Mouse (Mus musculus) intestine, embryonic 15.5 days (tissue): ENCODE results near the gene Fkbp15. TPM values are rescaled to one million over a fixed set of nuclear protein-coding genes. Genes with fewer than 3 reads are reported as not detected.

Experiments used
- ATAC-seq: fragments of 200-750 bp; cut with Nextera tagmentation; 2 replicates; pipeline ENCODE4 v1.8.0; 2017; ENCODE audit warnings: moderate TSS enrichment, moderate library complexity
- H3K27ac ChIP-seq: fragments of 300-500 bp; sonication (generic); 2 replicates; pipeline ENCODE4 v1.5.1; 2015; ENCODE audit warnings: mild to moderate bottlenecking, inconsistent platforms
- H3K27me3 ChIP-seq: fragments of 300-500 bp; sonication (generic); replicated peaks from 2 replicates; pipeline ENCODE4 v1.6.1; 2015; ENCODE audit warnings: inconsistent platforms
- H3K36me3 ChIP-seq: fragments of 300-500 bp; sonication (generic); 2 replicates; pipeline ENCODE4 v1.6.1; 2015; ENCODE audit warnings: inconsistent platforms
- H3K4me1 ChIP-seq: fragments of 300-500 bp; sonication (generic); replicated peaks from 2 replicates; pipeline ENCODE4 v1.6.1; 2015; ENCODE audit warnings: inconsistent platforms
- H3K4me2 ChIP-seq: fragments of 300-500 bp; sonication (generic); replicated peaks from 2 replicates; pipeline ENCODE4 v1.6.1; 2015; ENCODE audit warnings: mild to moderate bottlenecking, inconsistent platforms
- H3K4me3 ChIP-seq: fragments of 300-500 bp; sonication (generic); replicated peaks from 2 replicates; pipeline ENCODE4 v1.5.1; 2015; ENCODE audit warnings: inconsistent platforms
- H3K9ac ChIP-seq: fragments of 300-500 bp; sonication (generic); 2 replicates; pipeline ENCODE4 v1.6.1; 2015; ENCODE audit warnings: inconsistent platforms
- H3K9me3 ChIP-seq: fragments of 300-500 bp; sonication (generic); 2 replicates; pipeline ENCODE4 v1.6.1; 2016; ENCODE audit warnings: inconsistent platforms
- WGBS: fragments of 180-500 bp; shearing (Covaris S2); methylation state at CpG from one replicate; pipeline ENCODE4 v1.1.7; 2015; 5-methylcytosine and 5-hydroxymethylcytosine counted together
- polyA plus RNA-seq: library from polyadenylated mRNA; unstranded; fragments of >200 nt; fragmentation: Nextera tagmentation; extraction: Ambion mirVana; gene quantifications from 2 replicates; pipeline ENCODE4 v1.2.1, GENCODE M21; 2015

Gene Fkbp15
- polyA plus RNA-seq, 1 experiment from 2014 or later, result 23.7 TPM

DNA sequence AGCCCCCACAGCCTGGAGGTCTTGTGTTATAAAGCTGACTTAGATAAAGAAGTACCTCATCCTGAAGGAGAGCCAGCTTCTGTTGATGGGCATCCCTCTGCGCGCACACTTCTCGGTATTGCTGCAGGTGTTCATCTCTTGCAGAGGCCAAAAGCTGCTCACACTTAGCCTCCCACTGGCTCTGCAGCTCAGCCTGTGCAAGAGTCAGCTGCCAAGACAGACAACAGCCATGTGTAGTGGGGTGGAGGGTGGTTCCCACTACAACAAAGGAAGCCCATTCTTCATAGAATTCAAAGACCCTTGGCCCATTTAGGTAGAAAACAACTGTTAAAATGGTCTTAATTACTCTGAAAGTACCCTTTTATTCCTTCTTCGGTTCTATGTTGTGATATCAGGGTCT is 53.5 kb downstream of the Fkbp15 start:
- Histone ChIP-seq H3K27ac (no peak overlapping the region), H3K4me3 (no peak overlapping the region), H3K4me1 (no peaks in the 10 kb centered on the region), H3K27me3 (no peaks in the 10 kb centered on the region), H3K9ac (no peak overlapping the region), H3K4me2 (no peak overlapping the region), H3K9me3 (no peaks in the 10 kb centered on the region), H3K36me3 (0 out of 2 replicates have a peak, but pooled peaks cover 3% of the 10 kb centered on the region)
- ATAC-seq, result no peak
- 94% methylated on average over 4 of the region's 4 CpGs for WGBS

DNA sequence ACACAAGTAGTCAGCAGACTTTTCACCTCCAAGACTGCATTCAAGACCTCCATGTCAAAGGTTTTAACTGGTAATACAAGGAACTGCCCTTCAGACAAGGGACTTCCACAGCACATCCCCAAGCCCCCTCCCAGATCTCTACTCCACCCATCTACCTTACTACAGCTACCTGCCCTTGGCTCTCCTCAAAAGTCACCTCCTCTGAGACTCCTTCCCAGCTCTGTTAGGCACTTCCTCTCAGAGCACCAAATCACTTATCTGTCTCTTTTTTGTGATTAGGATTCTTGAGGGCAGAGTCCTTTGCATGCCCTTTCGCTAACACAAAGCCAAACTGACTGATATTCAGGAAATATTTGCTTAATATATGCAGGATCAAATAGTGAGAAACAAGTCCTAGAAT is 54.0 kb downstream of the Fkbp15 start:
- Histone ChIP-seq H3K9ac (no peak overlapping the region), H3K36me3 (0 out of 2 replicates have a peak, but pooled peaks cover 3% of the 10 kb centered on the region), H3K4me2 (no peak overlapping the region), H3K4me3 (no peak overlapping the region), H3K9me3 (no peaks in the 10 kb centered on the region), H3K4me1 (no peaks in the 10 kb centered on the region), H3K27ac (no peak overlapping the region), H3K27me3 (no peaks in the 10 kb centered on the region)
- ATAC-seq, result no peak
- 84% methylated on average over 1 of the region's 1 CpGs for WGBS

DNA sequence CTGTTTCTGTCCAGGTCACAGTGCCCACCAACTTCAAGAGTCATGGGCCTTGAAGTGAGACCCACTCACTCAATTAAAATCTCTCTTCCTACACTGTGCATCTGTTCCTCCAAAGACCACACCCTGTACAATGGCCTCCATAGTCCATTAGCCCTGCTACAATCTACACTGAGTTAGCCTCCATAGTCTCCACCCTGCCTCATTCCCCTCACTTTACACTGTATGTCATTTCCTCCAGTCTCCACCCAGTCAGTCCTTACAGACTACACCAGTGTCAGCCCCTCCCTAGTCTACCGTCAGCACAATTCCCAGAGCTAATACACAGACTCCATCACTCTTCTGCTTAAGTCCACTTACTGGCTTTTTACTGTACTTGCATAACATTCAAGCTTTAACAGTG is 57.1 kb downstream of the Fkbp15 start:
- H3K9ac ChIP-seq, result no peak overlapping the region
- no peaks in the 10 kb centered on the region for H3K9me3 ChIP-seq
- 68% methylated on average over 1 of the region's 1 CpGs for WGBS
- H3K27ac ChIP-seq, result no peak overlapping the region
- no peak overlapping the region for H3K4me3 ChIP-seq
- H3K4me1 ChIP-seq, result no peaks in the 10 kb centered on the region
- 0 out of 2 replicates have a peak, but pooled peaks have one; percentile 23 for ATAC-seq
- peaks cover 19% of the 10 kb centered on the region; the same call in 1 of the 2 replicates for H3K36me3 ChIP-seq
- H3K4me2 ChIP-seq, result no peak overlapping the region
- no peaks in the 10 kb centered on the region for H3K27me3 ChIP-seq

DNA sequence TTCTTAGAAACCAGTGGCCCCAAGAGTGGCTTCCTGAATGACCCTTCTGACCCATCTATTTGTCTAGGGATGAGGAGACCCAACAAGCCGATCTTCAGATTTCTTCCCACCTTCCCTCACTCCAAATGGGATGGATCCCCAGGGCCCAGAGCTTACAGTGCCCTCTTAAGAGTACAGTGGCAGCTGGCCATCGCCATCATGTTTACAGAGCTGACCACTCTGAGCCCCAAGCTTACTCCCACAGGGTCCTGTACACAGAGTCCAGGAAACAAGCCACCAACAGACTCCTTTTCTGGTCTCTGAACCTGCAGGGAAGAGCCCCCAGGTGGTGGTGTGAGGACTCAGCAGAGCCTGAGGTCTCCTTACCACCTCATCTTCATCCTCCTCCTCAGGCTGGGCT is 57.6 kb downstream of the Fkbp15 start:
- H3K27me3 ChIP-seq, result no peaks in the 10 kb centered on the region
- H3K9ac ChIP-seq, result no peak overlapping the region
- H3K27ac ChIP-seq, result no peak overlapping the region
- H3K4me3 ChIP-seq, result no peak overlapping the region
- no peaks in the 10 kb centered on the region for H3K4me1 ChIP-seq
- H3K36me3 ChIP-seq, result peaks cover 19% of the 10 kb centered on the region; the same call in 1 of the 2 replicates
- no peak overlapping the region for H3K4me2 ChIP-seq
- H3K9me3 ChIP-seq, result no peaks in the 10 kb centered on the region
- ATAC-seq, result no peak
- 43% methylated on average over 2 of the region's 2 CpGs for WGBS

DNA sequence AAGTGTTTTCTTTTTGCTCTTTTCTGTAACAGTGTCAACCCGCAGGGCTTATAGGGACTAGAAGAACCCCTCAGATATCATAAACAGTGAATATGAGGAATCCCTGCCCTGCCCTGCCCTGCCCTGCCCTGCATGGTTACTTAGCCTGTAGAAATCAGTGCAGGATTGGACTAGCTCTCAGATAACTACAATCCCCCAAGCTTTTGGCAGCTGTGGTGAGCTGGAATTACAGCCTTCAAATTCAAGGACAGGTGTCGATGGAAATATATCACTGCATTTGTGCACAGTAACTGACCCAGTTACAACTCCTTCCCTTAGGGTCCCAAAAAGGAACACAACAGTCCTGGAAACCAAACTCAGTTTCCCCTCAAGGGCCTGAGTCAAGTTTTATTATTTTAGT is 60.3 kb downstream of the Fkbp15 start:
- 81% methylated on average over 2 of the region's 2 CpGs for WGBS
- H3K36me3 ChIP-seq, result peaks cover 31% of the 10 kb centered on the region

DNA sequence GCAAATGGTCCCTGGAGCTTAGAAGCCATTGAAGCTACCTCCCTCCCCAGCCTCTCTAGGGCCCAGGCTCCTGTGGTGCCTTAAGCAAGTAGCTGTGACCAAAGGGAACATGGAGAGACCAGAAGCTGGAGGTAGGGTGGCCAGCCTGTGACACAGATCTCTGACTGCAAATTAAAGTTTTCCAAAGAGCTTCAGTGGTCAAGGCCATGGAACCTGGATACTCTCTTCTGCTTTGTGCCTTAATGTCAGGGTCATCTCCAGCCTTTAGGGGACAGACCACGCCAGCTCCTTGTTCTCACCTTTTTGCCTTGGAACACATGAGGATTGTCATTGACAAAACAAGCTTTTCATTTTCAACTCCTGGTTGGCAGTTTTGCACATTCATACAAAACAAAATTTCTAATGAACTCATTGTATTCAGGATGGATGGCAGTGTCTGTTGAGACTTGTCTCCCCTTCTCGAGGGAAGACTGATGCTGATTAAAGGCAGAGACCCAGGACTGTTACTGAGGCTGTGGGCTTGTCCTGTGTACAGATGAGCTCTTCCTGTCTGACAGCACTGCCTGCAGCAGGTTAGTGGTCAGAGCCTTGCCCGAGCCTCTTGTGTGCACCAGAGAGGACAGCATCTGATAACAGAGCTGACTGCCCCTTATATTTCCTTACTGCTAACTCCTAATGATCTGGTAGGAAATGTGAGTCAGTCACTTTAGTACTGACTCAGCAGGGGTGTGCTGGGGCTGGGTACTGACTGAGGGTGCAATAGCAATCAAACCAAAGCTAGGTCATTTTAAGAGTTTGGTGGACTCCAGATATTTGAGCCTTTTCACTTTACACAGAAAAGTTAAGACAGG is 62.8 kb downstream of the Fkbp15 start:
- no peak overlapping the region for H3K27ac ChIP-seq
- WGBS, result 81% methylated on average over 3 of the region's 3 CpGs
- H3K4me1 ChIP-seq, result no peaks in the 10 kb centered on the region
- H3K9me3 ChIP-seq, result no peaks in the 10 kb centered on the region
- H3K27me3 ChIP-seq, result no peaks in the 10 kb centered on the region
- ATAC-seq, result no peak
- peaks cover 28% of the 10 kb centered on the region for H3K36me3 ChIP-seq
- H3K4me3 ChIP-seq, result no peak overlapping the region
- no peak overlapping the region for H3K9ac ChIP-seq
- H3K4me2 ChIP-seq, result no peak overlapping the region

More for the DNA sequence above, 60.3 kb downstream of the Fkbp15 start:
- Histone ChIP-seq H3K9ac (no peak overlapping the region), H3K9me3 (no peaks in the 10 kb centered on the region), H3K4me1 (no peaks in the 10 kb centered on the region), H3K4me3 (no peak overlapping the region), H3K4me2 (no peak overlapping the region), H3K27me3 (no peaks in the 10 kb centered on the region), H3K27ac (no peak overlapping the region)
- ATAC-seq, result no peak

DNA sequence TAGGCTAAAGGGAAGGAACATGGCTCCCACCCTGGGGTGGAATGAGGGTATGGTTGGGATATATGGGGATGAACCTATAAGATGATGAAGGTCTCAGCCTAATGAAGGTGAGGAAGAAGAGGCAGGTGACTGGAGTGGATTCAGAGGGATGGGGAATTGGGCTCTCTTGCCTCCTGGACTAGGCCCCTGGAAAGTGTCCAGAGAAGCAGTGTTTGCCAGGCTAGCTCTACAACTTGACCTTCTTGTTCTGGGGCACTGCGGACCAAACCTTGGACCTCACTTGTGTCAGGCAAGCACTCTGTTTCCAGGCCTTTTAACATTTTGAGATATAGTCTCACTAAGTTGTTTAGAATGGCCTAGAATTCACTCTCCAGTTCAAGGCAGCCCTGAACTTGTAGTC is 65.6 kb downstream of the Fkbp15 start:
- 100% methylated on average over 1 of the region's 1 CpGs for WGBS
- Histone ChIP-seq H3K4me1 (no peaks in the 10 kb centered on the region), H3K27me3 (no peaks in the 10 kb centered on the region), H3K4me2 (no peak overlapping the region), H3K36me3 (peaks cover 23% of the 10 kb centered on the region), H3K9me3 (no peaks in the 10 kb centered on the region), H3K27ac (no peak overlapping the region), H3K9ac (no peak overlapping the region), H3K4me3 (no peak overlapping the region)
- ATAC-seq, result no peak

DNA sequence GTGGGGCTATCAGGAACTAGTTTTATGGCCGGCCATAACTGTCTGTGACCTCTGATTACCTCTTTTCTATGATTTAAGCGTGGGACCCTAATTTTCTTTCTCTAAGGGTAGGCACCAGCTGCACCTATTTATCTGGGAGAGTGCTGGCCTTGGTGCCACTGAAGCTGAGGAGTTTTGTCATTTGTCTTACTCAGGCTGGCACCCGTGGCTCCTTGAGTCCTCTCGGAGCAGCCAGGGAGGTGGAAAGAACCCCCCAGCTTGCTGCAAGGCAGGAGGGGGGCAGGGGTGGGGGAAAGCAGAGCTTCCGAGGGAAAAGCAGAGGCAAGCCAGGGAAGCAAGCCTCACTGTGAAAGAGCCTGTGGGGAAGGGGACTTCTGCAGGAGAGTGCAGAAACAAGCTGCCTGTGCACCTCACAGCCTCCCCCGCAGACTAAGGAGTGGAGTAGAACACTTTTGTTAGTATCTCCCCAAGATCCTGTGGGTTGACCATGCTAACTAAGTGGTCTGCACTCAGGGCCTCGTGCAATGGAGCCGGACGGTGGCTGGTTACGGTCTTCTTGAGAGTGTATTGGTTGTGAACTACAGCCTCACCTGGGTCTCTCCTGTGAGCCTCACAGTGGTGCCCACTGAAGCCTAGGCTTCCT is 67.0 kb downstream of the Fkbp15 start:
- Histone ChIP-seq H3K4me2 (no peak overlapping the region), H3K27me3 (no peaks in the 10 kb centered on the region), H3K9ac (no peak overlapping the region), H3K27ac (no peak overlapping the region), H3K9me3 (no peaks in the 10 kb centered on the region), H3K4me3 (no peak overlapping the region), H3K36me3 (peaks cover 12% of the 10 kb centered on the region), H3K4me1 (no peaks in the 10 kb centered on the region)
- no peak for ATAC-seq
- WGBS, result 57% methylated on average over 10 of the region's 10 CpGs

DNA sequence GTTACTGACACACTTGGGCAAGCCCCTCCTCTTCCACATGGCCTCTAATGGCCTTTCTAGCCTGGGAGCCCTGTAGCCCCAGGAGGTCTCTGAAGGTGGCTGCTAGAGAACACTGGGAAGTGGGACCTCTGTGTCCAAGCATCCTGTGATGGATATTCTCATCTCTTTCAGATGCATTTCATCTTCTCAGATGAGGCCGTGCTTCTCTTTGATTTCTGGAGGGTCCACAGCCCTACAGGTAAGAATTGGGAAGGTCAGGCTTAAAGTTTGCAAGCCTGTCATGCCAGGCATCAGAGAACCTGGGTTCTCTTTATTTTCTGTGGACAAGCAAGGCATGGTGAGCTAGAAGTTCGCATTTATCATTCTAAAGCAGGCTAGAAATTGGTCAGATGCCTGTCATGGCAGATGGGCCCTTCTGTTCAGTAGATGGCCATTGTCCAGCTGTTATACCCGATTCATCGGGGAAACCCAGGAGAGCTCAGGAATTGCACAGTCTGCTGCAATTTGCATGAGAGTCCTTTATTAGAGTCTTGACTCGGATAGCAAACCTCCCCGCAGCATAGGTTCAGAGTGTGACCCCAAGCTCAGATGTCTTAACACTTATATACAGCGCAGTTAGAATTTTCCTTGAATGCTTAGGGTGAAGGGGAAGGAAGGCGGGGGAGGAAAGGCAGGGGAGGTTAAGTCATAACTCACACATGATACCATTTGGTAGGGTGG is 67.7 kb downstream of the Fkbp15 start:
- H3K4me2 ChIP-seq, result no peak overlapping the region
- H3K36me3 ChIP-seq, result peaks cover 12% of the 10 kb centered on the region
- WGBS, result 69% methylated on average over 8 of the region's 8 CpGs
- H3K4me1 ChIP-seq, result peaks cover 3% of the 10 kb centered on the region; the same call in 1 of the 2 replicates
- no peaks in the 10 kb centered on the region for H3K9me3 ChIP-seq
- ATAC-seq, result no peak
- no peak overlapping the region for H3K9ac ChIP-seq
- no peaks in the 10 kb centered on the region for H3K27me3 ChIP-seq
- H3K4me3 ChIP-seq, result no peak overlapping the region
- H3K27ac ChIP-seq, result no peak overlapping the region

DNA sequence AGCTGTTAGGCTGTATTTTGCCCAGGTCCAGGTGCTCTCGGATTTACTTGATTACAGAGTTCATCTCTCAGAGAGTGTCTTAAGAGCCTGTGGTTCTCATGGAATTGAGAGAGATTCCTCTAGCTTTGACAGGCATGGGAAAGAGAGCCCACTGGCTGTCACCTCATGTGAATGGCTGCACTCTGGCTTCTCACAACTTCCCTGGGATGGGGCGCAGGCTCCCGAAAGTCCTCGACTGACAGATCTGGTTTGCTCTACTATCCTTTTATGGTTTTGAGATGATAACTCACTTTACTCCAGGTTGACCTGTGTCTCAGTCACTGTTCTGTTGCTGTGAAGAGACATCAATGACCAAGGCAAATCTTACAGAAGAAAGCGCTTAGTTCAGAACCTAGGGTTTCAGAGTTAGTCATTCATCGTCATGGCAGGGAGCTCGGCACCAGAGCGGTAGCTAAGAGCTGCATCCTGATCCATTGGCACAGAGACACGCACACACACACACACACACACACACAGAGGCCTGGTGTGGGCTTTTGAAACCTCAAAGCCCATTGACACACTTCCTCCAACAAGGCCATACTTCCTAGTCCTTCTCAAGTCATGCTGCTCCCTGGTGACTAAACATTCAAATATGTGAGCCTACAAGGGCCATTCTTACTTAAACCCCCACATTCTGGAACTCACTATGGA is 69.4 kb downstream of the Fkbp15 start:
- Histone ChIP-seq H3K4me2 (no peak overlapping the region), H3K4me3 (no peak overlapping the region), H3K27ac (no peak overlapping the region), H3K9ac (no peak overlapping the region), H3K36me3 (no peaks in the 10 kb centered on the region), H3K27me3 (no peaks in the 10 kb centered on the region), H3K9me3 (no peaks in the 10 kb centered on the region), H3K4me1 (peaks cover 7% of the 10 kb centered on the region)
- 88% methylated on average over 9 of the region's 9 CpGs for WGBS
- no peak for ATAC-seq

DNA sequence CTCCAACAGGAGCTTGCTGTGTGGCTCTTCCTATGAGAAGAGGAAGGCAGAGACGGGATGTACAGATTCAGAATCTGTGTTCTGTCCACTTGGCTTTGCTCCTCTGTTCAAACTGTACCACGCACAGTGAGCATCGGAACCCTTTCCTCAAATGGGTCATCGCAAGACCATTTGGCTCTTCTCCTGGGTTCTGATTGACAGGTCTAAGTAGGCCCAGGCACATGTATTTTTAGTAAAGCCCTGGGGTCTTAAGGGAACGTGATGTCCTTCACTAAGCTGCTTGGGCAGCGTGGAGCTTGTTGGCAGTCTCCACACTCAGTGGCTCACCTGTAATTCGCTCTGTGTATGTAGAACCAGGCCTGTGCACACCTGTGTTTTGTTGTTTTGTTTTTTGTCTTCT is 71.1 kb downstream of the Fkbp15 start:
- Histone ChIP-seq H3K4me3 (no peak overlapping the region), H3K27me3 (no peaks in the 10 kb centered on the region), H3K9ac (no peak overlapping the region), H3K9me3 (no peaks in the 10 kb centered on the region), H3K4me1 (peaks cover 7% of the 10 kb centered on the region), H3K4me2 (no peak overlapping the region), H3K36me3 (no peaks in the 10 kb centered on the region), H3K27ac (no peak overlapping the region)
- 95% methylated on average over 7 of the region's 7 CpGs for WGBS
- ATAC-seq, result no peak
